22 mouse cellular contexts compared by ENCODE assay signal in genomic region chr8:95546986-95547385, GRCm38 (mm10). TPM values are rescaled to one million over a fixed set of nuclear protein-coding genes. Genes with fewer than 3 reads are reported as not detected.
DNase-seq lines count a peak whose midpoint lies in the region; ATAC-seq and TF ChIP-seq lines count a peak whose summit lies in the region.
"Had no signal": no experiment of that assay in that cellular context is flagged by ENCODE, and none has a peak within 500 bp of the region (broad histone marks: within the 10 kb centered on the region; RNA-seq: fewer than 3 reads in every experiment).

No protein-coding gene starts in this region.

- H3K4me2 ChIP-seq in kidney, embryonic 14.5 days (replicated peaks; ENCODE audit: low read depth, low read length), result no peak overlapping the region
- H3K4me2 ChIP-seq: embryonic facial prominence, embryonic 12.5 days; forebrain, embryonic 15.5 days; hindbrain, embryonic 15.5 days had no signal

- no peaks in the 10 kb centered on the region for H3K27me3 ChIP-seq in kidney, adult 2 months (replicated peaks; ENCODE audit: control insufficient read depth, insufficient read depth, low read length)
- H3K27me3 ChIP-seq in kidney, embryonic 14.5 days (ENCODE audit: control insufficient read depth, insufficient read depth, low read length), result no peaks in the 10 kb centered on the region
- H3K27me3 ChIP-seq: embryonic facial prominence, embryonic 12.5 days; forebrain, embryonic 15.5 days; hindbrain, embryonic 15.5 days had no signal

- H3K4me3 ChIP-seq in kidney, adult 2 months (ENCODE audit: insufficient read depth, low read depth, low read length), result no peak overlapping the region
- H3K4me3 ChIP-seq in kidney, embryonic 14.5 days (ENCODE audit: low read length), result no peak overlapping the region
- H3K4me3 ChIP-seq: embryonic facial prominence, embryonic 12.5 days; forebrain, embryonic 15.5 days; heart, embryonic 10.5 days; hindbrain, embryonic 15.5 days had no signal

- no peak for TF ChIP-seq POLR2A in kidney, adult 2 months (IDR thresholded peaks at IDR 0.05; ENCODE audit: low read depth, low read length)

- TF ChIP-seq CTCF in kidney, adult 2 months (conservative IDR thresholded peaks at IDR 0.05; ENCODE audit: insufficient read depth, insufficient read length, low read depth, low read length), result no peak

- ATAC-seq in kidney, embryonic 14.5 days (ENCODE audit: low FRiP score, low TSS enrichment), result no peak
- ATAC-seq: activated CD4-positive, CD25-positive, alpha-beta regulatory T cell, adult 4 months; forebrain, embryonic 15.5 days; Patski had no signal

- no peaks in the 10 kb centered on the region for H3K36me3 ChIP-seq in kidney, adult 2 months (ENCODE audit: control insufficient read depth, insufficient read depth, low read length)
- H3K36me3 ChIP-seq in kidney, embryonic 14.5 days (ENCODE audit: control insufficient read depth, insufficient read depth, low read length), result no peaks in the 10 kb centered on the region
- H3K36me3 ChIP-seq: embryonic facial prominence, embryonic 12.5 days; forebrain, embryonic 15.5 days; heart, embryonic 10.5 days; hindbrain, embryonic 15.5 days had no signal

- WGBS in kidney, adult 2 months, result 70% methylated on average over 4 of the region's 4 CpGs
- WGBS in kidney, embryonic 14.5 days, result 85% methylated on average over 4 of the region's 4 CpGs

- H3K9me3 ChIP-seq in kidney, embryonic 14.5 days (ENCODE audit: control insufficient read depth, low read length), result no peaks in the 10 kb centered on the region
- H3K9me3 ChIP-seq: embryonic facial prominence, embryonic 12.5 days; forebrain, embryonic 15.5 days; heart, embryonic 10.5 days; hindbrain, embryonic 15.5 days had no signal

- no peak overlapping the region for H3K9ac ChIP-seq in kidney, embryonic 14.5 days (ENCODE audit: low read depth, low read length)
- H3K9ac ChIP-seq: embryonic facial prominence, embryonic 12.5 days; forebrain, embryonic 15.5 days; hindbrain, embryonic 15.5 days had no signal

- peak; percentile 71 for DNase-seq in kidney, adult 2 months
- peak; percentile 34 to 60 for DNase-seq in kidney, adult 8-10 months
- DNase-seq in kidney, postnatal 25 days, result peak; percentile 63 to 74
- no peak for DNase-seq in lung, postnatal 14 days
- no peak for DNase-seq in cerebellum, postnatal 10 days
- DNase-seq: adrenal gland, postnatal 25 days; cerebellum, adult 18-20 months; cerebellum, adult 9-11 months; embryo, embryonic 11 days; gastrocnemius, postnatal 36 days; heart, adult 11 months; heart, postnatal 14 days had no signal

- no peaks in the 10 kb centered on the region for H3K4me1 ChIP-seq in kidney, adult 2 months (ENCODE audit: control insufficient read depth, insufficient read depth, low read length)
- H3K4me1 ChIP-seq in kidney, embryonic 14.5 days (ENCODE audit: control insufficient read depth, insufficient read depth, low read length), result no peaks in the 10 kb centered on the region
- H3K4me1 ChIP-seq: embryonic facial prominence, embryonic 12.5 days had no signal

- no peak overlapping the region for H3K27ac ChIP-seq in kidney, adult 2 months (ENCODE audit: insufficient read depth, low read depth, low read length)
- no peak overlapping the region for H3K27ac ChIP-seq in kidney, embryonic 14.5 days (ENCODE audit: low read depth, low read length)
- H3K27ac ChIP-seq: embryonic facial prominence, embryonic 12.5 days; forebrain, embryonic 15.5 days; hindbrain, embryonic 15.5 days had no signal

RNA-seq across cellular contexts. Expression of gene Ccdc113, which starts 13.1 kb away (rescaled TPM):
- 0.13 TPM in 1 of 2 replicates, not detected in the other for polyA plus RNA-seq in kidney, adult 2 months (2012; rRNA removed)
- 0.70 and 1.0 TPM in 2 replicates for polyA plus RNA-seq in kidney, embryonic 14.5 days (2014; fragmentation: Nextera tagmentation; extraction: Ambion mirVana)
- polyA plus RNA-seq: activated CD4-positive, CD25-positive, alpha-beta regulatory T cell, adult 4 months; forebrain, embryonic 11.5 days had no signal

RNA-seq across cellular contexts. Expression of gene Prss54, which starts 29.2 kb away (rescaled TPM):
- 0.08 TPM in 1 of 2 replicates, not detected in the other for polyA plus RNA-seq in kidney, adult 2 months (2012; rRNA removed)
- polyA plus RNA-seq in kidney, embryonic 14.5 days (2014; fragmentation: Nextera tagmentation; extraction: Ambion mirVana), result not detected in 2 replicates
- polyA plus RNA-seq: activated CD4-positive, CD25-positive, alpha-beta regulatory T cell, adult 4 months; embryonic facial prominence, embryonic 12.5 days; forebrain, embryonic 11.5 days; forebrain, embryonic 15.5 days; heart, embryonic 10.5 days; heart, embryonic 14.5 days; hindbrain, embryonic 11.5 days; hindbrain, embryonic 15.5 days; Patski had no signal

RNA-seq across cellular contexts. Expression of gene Csnk2a2, which starts 57.1 kb away (rescaled TPM):
- polyA plus RNA-seq in kidney, adult 2 months (2012; rRNA removed), result 15.7 and 19.6 TPM in 2 replicates
- 20.7 and 25.3 TPM in 2 replicates for polyA plus RNA-seq in kidney, embryonic 14.5 days (2014; fragmentation: Nextera tagmentation; extraction: Ambion mirVana)

Comparison
In these comparisons a context has a peak if more than half of its experiments do, and no peak if none do; other contexts are left out.
1. DNase-seq: peak in kidney, adult 2 months (single experiment), kidney, adult 8-10 months (2 of 2) and kidney, postnatal 25 days (2 of 2); none in lung, postnatal 14 days (single experiment) and cerebellum, postnatal 10 days (0 of 2).